Mouse (Mus musculus) monocyte, adult 5-6 weeks (primary cell): Measurements from ENCODE around the gene Sorl1. TPM values are rescaled to one million over a fixed set of nuclear protein-coding genes. Genes with fewer than 3 reads are reported as not detected.

ENCODE experiments used
- ATAC-seq: fragments of 153-309, 156-312 bp; replicated peaks from 2 replicates; pipeline ENCODE4 v1.8.0; 2017; ENCODE audit warnings: mild to moderate bottlenecking; ENCODE audit not compliant: low TSS enrichment, insufficient number of reproducible peaks, severe bottlenecking, poor library complexity, low FRiP score
- total RNA-seq: library from RNA; stranded (forward); fragments of 200-1000, 200-491, 200-594 nt; gene quantifications from 3 replicates; pipeline ENCODE4 v1.2.3, GENCODE M21; 2017

Gene Sorl1
- total RNA-seq, 1 experiment from 2014 or later = 111 TPM

GRCm38 (mm10) chr9:41949476-41949875 is 174.6 kb downstream of the Sorl1 start:
- ATAC-seq = no peak

- ATAC-seq = no peak
These were observed 179.1 kb downstream of the Sorl1 start for GRCm38 (mm10) chr9:41944964-41945363.

- ATAC-seq = no peak
These were observed 181.0 kb downstream of the Sorl1 start for GRCm38 (mm10) chr9:41942970-41943635.

- no peak for ATAC-seq
These were observed 183.7 kb downstream of the Sorl1 start for GRCm38 (mm10) chr9:41940311-41940853.

GRCm38 (mm10) chr9:41938449-41938848 is 185.6 kb downstream of the Sorl1 start:
- ATAC-seq = no peak

GRCm38 (mm10) chr9:41937967-41938348 is 186.1 kb downstream of the Sorl1 start:
- ATAC-seq = no peak

GRCm38 (mm10) chr9:41937341-41937966 is 186.6 kb downstream of the Sorl1 start:
- no peak for ATAC-seq

GRCm38 (mm10) chr9:41936598-41936997 is 187.5 kb downstream of the Sorl1 start:
- no peak for ATAC-seq

- ATAC-seq = no peak
These were observed 188.1 kb downstream of the Sorl1 start for GRCm38 (mm10) chr9:41935979-41936378.

- ATAC-seq = no peak
These were observed 188.6 kb downstream of the Sorl1 start for GRCm38 (mm10) chr9:41935373-41935971.

GRCm38 (mm10) chr9:41934848-41935372 is 189.2 kb downstream of the Sorl1 start:
- ATAC-seq = no peak

GRCm38 (mm10) chr9:41929986-41930385 is 194.1 kb downstream of the Sorl1 start:
- ATAC-seq = no peak

- no peak for ATAC-seq
These were observed 198.4 kb downstream of the Sorl1 start for GRCm38 (mm10) chr9:41925721-41926120.

- ATAC-seq = no peak
These were observed 200.0 kb downstream of the Sorl1 start for GRCm38 (mm10) chr9:41924140-41924539.

- no peak for ATAC-seq
These were observed 201.7 kb downstream of the Sorl1 start for GRCm38 (mm10) chr9:41922416-41922815.

GRCm38 (mm10) chr9:41918657-41919380 is 205.3 kb downstream of the Sorl1 start:
- ATAC-seq = no peak

- no peak for ATAC-seq
These were observed 205.9 kb downstream of the Sorl1 start for GRCm38 (mm10) chr9:41918155-41918554.

GRCm38 (mm10) chr9:41915571-41915970 is 208.5 kb downstream of the Sorl1 start:
- no peak for ATAC-seq
